Mouse (Mus musculus): ENCODE results near the gene Bcl10.
"Not testable (repeated sequence)": the region's sequence is repeated elsewhere in the genome, so short reads cannot be mapped to it uniquely, and the experiment has no call there.

Bcl10 gene

GRCm38 (mm10) chr3:145922019-145922854, at the start of gene Bcl10:
TSS of gene Bcl10 (plus strand) at chr3:145922804.
- DNase-seq (ENCODE audit: low spot score in 2 of 2): no peak

GRCm38 (mm10) chr3:145873271-145873670, 49.3 kb upstream of the Bcl10 start:
- no peak for DNase-seq (ENCODE audit: low spot score in 2 of 2)

GRCm38 (mm10) chr3:145874126-145874525, 48.5 kb upstream of the Bcl10 start:
- DNase-seq (ENCODE audit: low spot score in 2 of 2): no peak

- no peak for DNase-seq (ENCODE audit: low spot score in 2 of 2)
Observed at GRCm38 (mm10) chr3:145876120-145876519, 46.5 kb upstream of the Bcl10 start.

GRCm38 (mm10) chr3:145878867-145879266, 43.7 kb upstream of the Bcl10 start:
- not testable (repeated sequence) for DNase-seq (ENCODE audit: low spot score in 2 of 2)

GRCm38 (mm10) chr3:145880335-145880734, 42.3 kb upstream of the Bcl10 start:
- no peak for DNase-seq (ENCODE audit: low spot score in 2 of 2)

- no peak for DNase-seq (ENCODE audit: low spot score in 2 of 2)
Observed at GRCm38 (mm10) chr3:145882076-145882874, 40.3 kb upstream of the Bcl10 start.

GRCm38 (mm10) chr3:145883233-145883632, 39.4 kb upstream of the Bcl10 start:
- DNase-seq (ENCODE audit: low spot score in 2 of 2): no peak

- no peak for DNase-seq (ENCODE audit: low spot score in 2 of 2)
Observed at GRCm38 (mm10) chr3:145885376-145885775, 37.2 kb upstream of the Bcl10 start.

- DNase-seq (ENCODE audit: low spot score in 2 of 2): no peak
Observed at GRCm38 (mm10) chr3:145885851-145886464, 36.6 kb upstream of the Bcl10 start.

- no peak for DNase-seq (ENCODE audit: low spot score in 2 of 2)
Observed at GRCm38 (mm10) chr3:145887430-145887971, 35.1 kb upstream of the Bcl10 start.

- DNase-seq (ENCODE audit: low spot score in 2 of 2): peak; percentile 32 to 50
Observed at GRCm38 (mm10) chr3:145890346-145891132, 32.1 kb upstream of the Bcl10 start.

GRCm38 (mm10) chr3:145892451-145892850, 30.2 kb upstream of the Bcl10 start:
- DNase-seq (ENCODE audit: low spot score in 2 of 2): no peak

- no peak for DNase-seq (ENCODE audit: low spot score in 2 of 2)
Observed at GRCm38 (mm10) chr3:145894131-145894530, 28.5 kb upstream of the Bcl10 start.

- DNase-seq (ENCODE audit: low spot score in 2 of 2): no peak
Observed at GRCm38 (mm10) chr3:145897749-145898148, 24.9 kb upstream of the Bcl10 start.

GRCm38 (mm10) chr3:145899832-145900231, 22.8 kb upstream of the Bcl10 start:
- no peak for DNase-seq (ENCODE audit: low spot score in 2 of 2)

- DNase-seq (ENCODE audit: low spot score in 2 of 2): no peak
Observed at GRCm38 (mm10) chr3:145903530-145903929, 19.1 kb upstream of the Bcl10 start.

GRCm38 (mm10) chr3:145904850-145905776, 17.5 kb upstream of the Bcl10 start:
- DNase-seq (ENCODE audit: low spot score in 2 of 2): no peak

- DNase-seq (ENCODE audit: low spot score in 2 of 2): no peak
Observed at GRCm38 (mm10) chr3:145906582-145906981, 16.0 kb upstream of the Bcl10 start.

GRCm38 (mm10) chr3:145912512-145912911, 10.1 kb upstream of the Bcl10 start:
- no peak for DNase-seq (ENCODE audit: low spot score in 2 of 2)
